Mouse (Mus musculus) c-Kit-positive CD71-negative TER-119-negative erythroid progenitor cells, embryonic 14.5 days (primary cell): Measurements from ENCODE around the gene Nell1.

ENCODE experiments used
- DNase-seq: peaks from one replicate; pipeline ENCODE4 v3.0.0-alpha.2; 2013; ENCODE audit warnings: low read depth

Gene Nell1

GRCm38 (mm10) chr7:50050144-50050543 is 75.5 kb downstream of the Nell1 start:
- no peak for DNase-seq

GRCm38 (mm10) chr7:50053704-50054103 is 79.0 kb downstream of the Nell1 start:
- DNase-seq = no peak

GRCm38 (mm10) chr7:50094461-50094860 is 119.8 kb downstream of the Nell1 start:
- no peak for DNase-seq

GRCm38 (mm10) chr7:50105612-50106321 is 131.1 kb downstream of the Nell1 start:
- DNase-seq = no peak

GRCm38 (mm10) chr7:50107261-50107660 is 132.6 kb downstream of the Nell1 start:
- DNase-seq = no peak

- DNase-seq = no peak
These were observed 143.7 kb downstream of the Nell1 start for GRCm38 (mm10) chr7:50118348-50118747.

- DNase-seq = no peak
These were observed 163.0 kb downstream of the Nell1 start for GRCm38 (mm10) chr7:50137706-50138105.

- DNase-seq = peak; percentile 2
These were observed 174.7 kb downstream of the Nell1 start for GRCm38 (mm10) chr7:50149326-50149725.

- DNase-seq = no peak
These were observed 176.2 kb downstream of the Nell1 start for GRCm38 (mm10) chr7:50150838-50151237.

GRCm38 (mm10) chr7:50153618-50154017 is 179.0 kb downstream of the Nell1 start:
- DNase-seq = no peak

- no peak for DNase-seq
These were observed 187.9 kb downstream of the Nell1 start for GRCm38 (mm10) chr7:50162602-50163001.

GRCm38 (mm10) chr7:50168778-50169177 is 194.1 kb downstream of the Nell1 start:
- no peak for DNase-seq

- no peak for DNase-seq
These were observed 211.6 kb downstream of the Nell1 start for GRCm38 (mm10) chr7:50186306-50186705.

- DNase-seq = no peak
These were observed 219.3 kb downstream of the Nell1 start for GRCm38 (mm10) chr7:50193955-50194354.

GRCm38 (mm10) chr7:50195080-50195611 is 220.5 kb downstream of the Nell1 start:
- DNase-seq = no peak

- DNase-seq = no peak
These were observed 230.6 kb downstream of the Nell1 start for GRCm38 (mm10) chr7:50205268-50205667.

- DNase-seq = no peak
These were observed 236.1 kb downstream of the Nell1 start for GRCm38 (mm10) chr7:50210678-50211251.

- DNase-seq = no peak
These were observed 247.2 kb downstream of the Nell1 start for GRCm38 (mm10) chr7:50221849-50222248.

- no peak for DNase-seq
These were observed 252.0 kb downstream of the Nell1 start for GRCm38 (mm10) chr7:50226621-50227020.

- no peak for DNase-seq
These were observed 253.6 kb downstream of the Nell1 start for GRCm38 (mm10) chr7:50228273-50228672.

- DNase-seq = no peak
These were observed 266.5 kb downstream of the Nell1 start for GRCm38 (mm10) chr7:50241213-50241612.

GRCm38 (mm10) chr7:50241634-50242273 is 267.1 kb downstream of the Nell1 start:
- no peak for DNase-seq

- DNase-seq = no peak
These were observed 278.5 kb downstream of the Nell1 start for GRCm38 (mm10) chr7:50253166-50253565.
